Mouse (Mus musculus): ENCODE measurements around the gene 4931406C07Rik.

Gene 4931406C07Rik

DNA sequence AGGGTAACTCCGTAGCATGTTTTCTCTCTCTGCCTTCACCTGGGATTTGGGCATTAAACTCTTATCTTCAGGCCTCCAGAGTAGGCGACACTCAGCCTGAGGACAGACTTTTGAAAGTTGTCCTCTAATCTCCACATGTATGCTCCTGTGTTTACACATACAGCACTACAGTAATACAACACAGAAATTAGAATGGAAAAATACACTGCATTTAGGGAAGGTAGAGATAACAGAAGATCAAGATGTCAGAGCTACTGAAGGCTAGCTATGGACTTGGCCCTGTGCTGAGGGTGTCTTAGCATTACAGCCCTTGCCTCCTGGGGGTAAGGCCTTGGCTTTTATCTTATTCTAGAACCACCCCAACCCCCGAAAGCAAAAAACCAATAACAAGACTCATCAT lies 17.8 kb downstream of the 4931406C07Rik start:
- no peak for DNase-seq (ENCODE audit: low spot score)

- DNase-seq (ENCODE audit: low spot score), result no peak
These were observed 18.4 kb downstream of the 4931406C07Rik start for GRCm38 (mm10) chr9:15287846-15288245.

DNA sequence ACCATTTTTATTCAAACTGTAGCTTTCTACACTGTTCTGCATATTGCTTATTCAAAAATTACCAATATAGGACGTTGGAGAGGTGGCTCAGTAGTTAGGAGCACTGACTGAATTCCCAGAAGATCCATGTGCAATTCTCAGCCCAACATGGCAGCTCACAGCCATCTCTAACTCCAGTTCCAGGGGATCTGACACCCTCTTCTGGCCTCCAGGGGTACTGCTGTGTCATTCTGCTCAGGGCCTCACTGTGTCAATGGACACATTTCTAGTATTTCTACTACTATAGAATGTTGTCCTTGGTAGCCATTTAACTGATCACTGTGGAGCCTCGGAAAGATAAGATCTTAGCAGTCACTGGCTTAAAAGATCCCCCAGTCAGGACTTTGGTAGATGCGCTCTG lies 20.8 kb downstream of the 4931406C07Rik start:
- DNase-seq (ENCODE audit: low spot score), result no peak

DNA sequence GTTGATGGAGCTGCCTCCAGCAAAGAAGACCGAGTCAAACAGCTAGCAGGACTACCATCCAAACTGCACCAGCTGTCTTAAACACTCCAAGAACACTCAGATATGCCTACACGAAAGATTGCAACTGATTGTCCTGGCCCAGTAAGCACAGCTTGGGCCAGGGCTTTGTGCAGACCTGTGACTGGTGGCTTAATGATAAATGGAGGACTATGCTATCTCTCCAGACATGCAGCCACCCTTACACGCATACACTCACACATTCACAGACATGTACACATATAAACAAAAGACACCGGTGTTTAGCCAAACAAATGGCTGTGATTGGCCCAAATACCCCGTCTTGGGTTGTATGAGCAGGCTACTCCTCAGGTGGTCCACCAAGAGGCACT lies 25.8 kb downstream of the 4931406C07Rik start:
- no peak for DNase-seq (ENCODE audit: low spot score)

DNA sequence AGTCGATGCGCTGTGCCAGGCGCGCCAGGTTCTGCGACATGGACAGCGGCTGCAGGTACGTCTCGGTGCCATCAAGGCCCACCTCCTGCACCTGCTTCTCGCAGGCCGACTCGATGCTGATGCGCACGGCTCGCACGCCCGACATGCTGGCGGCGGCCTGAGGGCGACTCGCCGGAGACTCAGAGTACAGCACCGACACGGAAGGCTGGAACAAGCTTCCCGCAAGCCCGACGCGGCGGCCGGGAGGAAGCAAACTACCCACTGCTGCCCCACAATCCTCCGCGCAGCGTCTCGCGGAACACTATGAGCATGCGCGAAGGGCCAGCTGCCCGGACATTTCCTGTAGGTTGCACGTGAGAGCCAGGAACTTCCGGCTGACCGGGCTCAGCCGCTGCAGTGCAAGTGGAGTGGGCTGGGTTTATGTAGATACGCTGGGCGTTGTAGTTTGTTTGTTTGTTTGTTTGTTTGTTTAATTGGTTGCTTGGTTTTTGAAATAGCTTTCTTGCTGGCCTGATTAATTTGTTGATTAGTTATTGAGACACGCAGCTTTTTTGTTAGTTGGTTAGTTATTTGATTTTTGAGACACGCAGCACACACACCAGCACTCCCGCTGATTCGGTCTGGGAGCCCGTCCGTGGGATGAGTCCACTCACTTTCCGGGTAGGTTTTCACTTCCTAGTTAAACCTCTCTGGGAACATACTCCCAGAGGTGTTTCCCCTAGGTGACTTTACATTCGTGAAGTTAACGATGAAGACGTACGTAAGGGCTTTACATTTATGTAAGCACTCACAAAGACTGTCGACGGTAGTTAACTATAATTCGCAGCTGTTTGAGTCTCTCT lies 26.4 kb downstream of the 4931406C07Rik start, which contains the start of gene Med17:
Med17 (minus strand) TSS at position 283 of the 842 bp plus-strand sequence.
- DNase-seq (ENCODE audit: low spot score), result peak; percentile 94

DNA sequence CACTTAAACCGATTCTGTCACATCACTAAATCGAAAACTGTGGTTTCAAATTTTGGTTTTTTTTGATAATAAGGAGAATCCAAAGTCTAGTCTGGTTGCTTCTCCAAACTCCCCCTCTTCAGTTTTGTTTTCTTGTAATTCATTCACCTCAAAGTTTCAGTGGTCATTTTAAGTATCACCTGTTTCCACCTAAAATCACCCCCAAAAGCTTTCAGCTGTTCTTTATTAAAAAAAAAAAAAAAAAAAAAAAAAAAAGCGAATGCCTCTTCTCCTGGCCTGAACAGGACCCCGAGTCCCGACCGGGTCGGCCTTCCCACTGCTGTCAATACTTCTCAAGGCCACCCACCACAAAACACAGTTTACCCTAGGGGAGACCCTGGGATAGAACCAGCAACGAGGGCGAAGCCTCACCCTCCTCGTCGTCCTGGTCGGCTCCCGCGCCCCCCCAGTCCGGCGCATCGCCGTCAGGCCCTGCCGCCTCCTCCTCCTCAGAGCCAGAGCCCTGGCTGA lies 27.1 kb downstream of the 4931406C07Rik start:
- no peak for DNase-seq (ENCODE audit: low spot score)

- no peak for DNase-seq (ENCODE audit: low spot score)
These were observed 27.9 kb downstream of the 4931406C07Rik start for GRCm38 (mm10) chr9:15278343-15278742.

GRCm38 (mm10) chr9:15276855-15277254 lies 29.4 kb downstream of the 4931406C07Rik start:
- no peak for DNase-seq (ENCODE audit: low spot score)

DNA sequence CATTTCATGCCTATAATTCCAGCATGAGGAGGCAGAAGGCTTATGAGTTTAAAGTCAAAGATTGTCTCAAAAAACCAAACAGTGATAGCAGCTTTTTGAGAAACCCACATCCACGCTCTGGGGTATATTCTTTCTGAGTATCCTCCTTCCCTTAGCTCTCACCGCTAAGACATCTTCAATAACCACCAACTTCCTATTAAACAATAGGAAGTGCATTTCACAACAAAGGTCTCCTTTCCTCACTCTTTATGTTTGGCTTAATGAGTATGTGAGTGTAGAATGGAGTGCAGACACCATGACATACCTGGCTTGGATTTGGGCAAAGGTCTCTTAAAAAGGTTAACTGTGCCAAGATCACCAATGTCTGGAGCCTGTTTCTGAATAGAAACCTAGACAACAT lies 32.3 kb downstream of the 4931406C07Rik start:
- no peak for DNase-seq (ENCODE audit: low spot score)

- DNase-seq (ENCODE audit: low spot score), result no peak
These were observed 42.8 kb downstream of the 4931406C07Rik start for GRCm38 (mm10) chr9:15263487-15263886.

DNA sequence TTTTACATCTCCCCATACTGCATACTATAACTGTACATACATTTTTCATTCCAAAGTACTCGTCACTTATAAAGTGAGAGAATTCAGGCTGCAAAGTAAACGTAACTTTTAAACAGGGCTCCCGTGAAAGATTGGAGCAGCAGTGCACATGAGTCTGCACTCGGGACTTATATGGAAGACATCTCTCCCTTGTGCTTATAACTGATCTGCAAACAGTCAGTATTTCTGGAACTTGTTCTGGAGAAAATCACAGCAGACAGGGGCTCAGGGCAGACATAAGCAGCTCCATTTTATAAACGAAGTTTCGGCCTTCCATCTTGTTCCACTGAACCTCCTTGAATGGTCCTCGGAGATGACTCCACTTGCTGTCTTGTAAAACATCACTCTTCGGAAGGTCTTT lies 44.3 kb downstream of the 4931406C07Rik start:
- DNase-seq (ENCODE audit: low spot score), result no peak

GRCm38 (mm10) chr9:15256214-15256613 lies 50.0 kb downstream of the 4931406C07Rik start:
- DNase-seq (ENCODE audit: low spot score), result no peak

DNA sequence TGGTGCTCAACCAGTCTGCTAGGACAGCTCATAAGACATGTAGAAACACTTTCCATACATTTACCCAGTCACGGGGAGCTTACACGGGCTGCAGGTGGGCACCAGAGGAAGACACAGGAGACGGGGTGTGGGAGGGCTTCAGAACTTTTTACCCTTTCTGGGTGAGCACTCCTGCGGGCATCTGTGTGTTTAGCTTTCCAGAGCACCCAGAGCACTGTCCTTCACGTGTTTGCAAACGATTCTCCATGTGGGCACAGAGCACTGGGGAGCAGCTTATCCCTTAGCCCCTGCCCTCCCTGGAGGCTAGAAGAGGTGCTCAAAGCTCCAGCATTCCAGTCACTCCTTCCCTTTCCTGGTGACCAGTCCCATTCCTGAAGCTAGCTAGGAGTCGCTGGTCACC lies 51.7 kb downstream of the 4931406C07Rik start:
- no peak for DNase-seq (ENCODE audit: low spot score)

DNA sequence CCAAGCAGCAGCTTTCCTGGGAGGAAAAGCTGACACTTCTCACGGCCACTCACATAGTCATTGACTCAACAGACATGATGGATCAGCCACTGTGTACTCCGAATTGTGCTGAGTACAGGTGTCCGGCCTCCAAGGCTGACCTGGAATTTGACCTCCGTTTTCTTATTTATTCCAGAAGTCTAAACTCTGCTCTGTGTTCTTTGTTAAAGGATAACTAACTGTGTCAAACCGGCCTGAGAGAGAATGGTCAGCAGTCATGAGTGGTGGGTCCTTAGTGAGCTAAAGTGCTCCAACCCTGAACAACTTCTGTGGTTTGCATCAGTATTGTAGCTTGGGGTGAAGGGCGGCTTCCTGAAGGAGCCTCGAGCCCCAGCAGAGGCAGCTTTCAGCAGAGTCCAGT lies 54.1 kb downstream of the 4931406C07Rik start:
- DNase-seq (ENCODE audit: low spot score), result no peak

DNA sequence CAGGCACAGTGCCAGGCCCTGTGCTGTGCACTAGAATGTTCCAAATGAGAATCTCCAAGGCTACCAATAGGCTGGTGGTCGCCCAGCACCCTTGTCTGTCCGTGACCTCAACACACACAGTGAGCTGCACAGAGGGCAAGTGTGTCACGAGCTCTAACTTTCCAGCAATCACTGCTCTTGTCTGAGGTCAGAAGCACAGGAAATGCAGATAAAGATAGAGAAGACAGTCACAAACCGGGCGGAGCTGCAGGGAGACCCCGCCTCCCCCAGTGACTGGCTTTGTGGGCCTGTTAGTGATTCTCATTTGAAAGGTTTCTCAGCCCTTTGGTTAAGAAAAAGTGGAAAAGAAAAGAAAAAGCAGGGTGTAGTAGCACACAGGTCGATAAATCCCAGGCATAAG lies 55.9 kb downstream of the 4931406C07Rik start:
- DNase-seq (ENCODE audit: low spot score), result no peak

DNA sequence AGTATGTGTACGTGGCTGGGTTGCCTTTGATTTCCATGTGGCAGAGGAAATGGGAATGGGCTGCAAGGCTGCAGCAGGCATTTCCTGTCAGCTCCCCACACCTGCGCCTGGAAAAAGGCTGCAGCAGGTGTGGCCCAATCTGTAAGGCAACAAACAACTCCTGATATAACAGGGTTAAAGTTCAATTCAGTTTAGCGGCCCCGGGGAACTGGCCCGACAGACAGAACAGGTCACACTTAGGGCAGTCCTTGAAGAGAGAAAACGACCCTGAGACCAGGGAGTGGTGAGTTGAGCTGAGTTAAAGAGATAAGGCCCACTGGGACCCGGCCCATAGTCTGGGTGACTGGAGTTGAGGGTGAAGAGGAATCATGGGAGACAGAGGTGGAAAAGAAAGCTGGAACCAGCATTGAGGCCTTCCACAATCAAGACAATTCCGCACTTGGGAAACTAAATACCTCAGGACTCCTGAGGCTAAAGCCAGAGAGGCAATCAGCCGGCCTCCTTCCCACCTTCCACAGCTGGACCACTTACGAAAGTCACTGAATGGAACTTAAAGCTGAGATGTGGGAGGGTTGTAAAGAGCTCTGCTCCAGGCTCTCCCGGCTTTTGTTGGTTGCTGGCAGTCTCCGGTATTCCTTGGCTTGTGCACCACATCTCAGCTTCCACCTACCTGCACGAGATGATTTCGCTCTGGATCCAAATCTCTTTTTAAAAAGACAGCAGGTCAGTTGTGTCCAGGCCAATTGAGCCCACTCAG lies 60.8 kb downstream of the 4931406C07Rik start:
- DNase-seq (ENCODE audit: low spot score), result no peak

GRCm38 (mm10) chr9:15242130-15242529 lies 64.1 kb downstream of the 4931406C07Rik start:
- DNase-seq (ENCODE audit: low spot score), result no peak

GRCm38 (mm10) chr9:15241596-15241939 lies 64.7 kb downstream of the 4931406C07Rik start:
- peak; percentile 76 for DNase-seq (ENCODE audit: low spot score)

DNA sequence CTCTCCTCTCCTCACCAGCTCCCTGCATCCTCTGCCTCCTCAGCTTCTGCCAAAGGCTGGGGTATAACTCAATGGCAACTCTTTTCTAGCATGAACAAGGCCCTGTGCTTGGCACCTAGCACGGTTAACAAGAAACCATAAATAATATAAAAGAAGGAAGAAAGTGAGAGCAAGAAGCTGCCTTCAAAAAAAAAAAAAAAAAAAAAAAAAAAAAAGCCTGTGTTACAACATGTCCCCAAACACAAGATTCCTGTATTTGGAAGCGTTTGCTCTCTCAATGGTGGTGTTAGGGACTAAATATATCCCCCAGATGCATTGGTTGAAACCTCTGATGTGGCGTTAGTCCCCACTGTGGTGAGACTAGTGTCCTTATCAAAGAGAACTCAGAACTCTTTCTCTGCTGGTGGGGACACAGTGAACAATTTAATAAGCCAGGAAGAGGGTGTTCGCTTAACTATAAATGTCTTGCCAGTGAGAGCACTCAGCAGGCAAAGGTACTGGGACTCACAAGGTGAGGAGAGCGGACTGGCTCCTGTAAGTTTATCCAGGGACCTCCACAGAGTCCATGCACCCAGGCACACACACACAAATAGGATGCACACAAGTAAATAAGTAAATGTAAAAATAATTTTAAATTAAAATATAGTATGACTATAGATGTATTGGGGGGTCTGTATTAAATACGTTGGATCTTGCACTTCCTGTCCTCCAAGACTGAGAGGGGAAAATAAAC lies 65.2 kb downstream of the 4931406C07Rik start:
- DNase-seq (ENCODE audit: low spot score), result no peak

DNA sequence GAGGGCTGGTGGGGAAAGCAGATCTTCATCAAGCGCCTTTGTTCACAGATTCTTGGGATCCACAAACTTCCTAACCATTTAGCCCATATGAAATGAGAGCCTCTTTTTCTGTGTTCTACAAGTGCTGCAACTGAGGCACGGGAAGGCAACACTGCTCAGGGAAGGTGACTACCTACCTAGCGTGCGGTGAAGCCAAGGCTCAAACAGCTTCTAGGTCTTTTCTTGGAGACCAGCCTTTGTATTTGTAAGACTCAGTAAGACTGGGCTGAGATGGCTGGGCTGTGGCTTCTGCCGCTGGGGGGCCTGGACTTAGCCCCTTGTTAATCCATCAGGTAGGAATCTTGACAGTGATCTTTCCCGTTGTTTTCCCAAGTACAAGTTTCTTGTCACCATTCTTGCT lies 66.2 kb downstream of the 4931406C07Rik start:
- DNase-seq (ENCODE audit: low spot score), result no peak

- DNase-seq (ENCODE audit: low spot score), result peak; percentile 54
These were observed 67.0 kb downstream of the 4931406C07Rik start, which contains the start of gene Vstm5 for GRCm38 (mm10) chr9:15239042-15239925. TSS of gene Vstm5 (plus strand) at chr9:15239045.

All from urinary bladder, postnatal 14 days (tissue).